Mouse (Mus musculus): ENCODE measurements around the gene Ss18l2. TPM values are rescaled to one million over a fixed set of nuclear protein-coding genes. Genes with fewer than 3 reads are reported as not detected.

Ss18l2 gene
- polyA plus RNA-seq, 2 experiments: 73.7 to 143 TPM

DNA sequence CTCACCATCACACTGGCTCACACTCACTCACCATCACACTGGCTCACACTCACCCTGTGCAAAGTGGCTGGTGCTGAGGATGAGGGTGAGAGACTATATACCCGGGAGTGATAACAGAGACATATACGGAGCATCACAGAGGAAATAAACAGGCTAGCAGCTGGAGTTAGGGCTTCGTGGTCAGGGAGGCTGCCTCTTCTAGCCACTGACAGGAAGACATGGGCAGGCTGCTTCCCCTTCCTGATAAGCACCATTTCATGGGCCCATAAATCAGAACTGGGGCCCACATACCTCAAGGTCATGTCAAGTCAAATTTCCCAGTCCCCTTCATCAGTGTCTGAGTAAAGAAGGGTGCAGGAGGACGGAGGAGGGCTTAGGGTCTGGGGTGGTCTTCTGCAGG, 33.1 kb upstream of the Ss18l2 start:
- no peak for DNase-seq (ENCODE audit: low spot score)
- no peaks in the 10 kb centered on the region for H3K27me3 ChIP-seq (ENCODE audit: control insufficient read depth, insufficient read depth, low read length)
- H3K4me1 ChIP-seq (ENCODE audit: control insufficient read depth, insufficient read depth, low read length): no peaks in the 10 kb centered on the region
- H3K27ac ChIP-seq (replicated peaks; ENCODE audit: low read depth, low read length): no peak overlapping the region
- no peak for TF ChIP-seq POLR2A (IDR thresholded peaks at IDR 0.05; ENCODE audit: borderline replicate concordance, extremely low read depth, insufficient read depth, insufficient read length)
- no peak for ATAC-seq (ENCODE audit: low FRiP score, low read depth)
- no peak overlapping the region for H3K4me2 ChIP-seq (replicated peaks; ENCODE audit: low read depth, low read length, severe bottlenecking)
- H3K9me3 ChIP-seq (ENCODE audit: control insufficient read depth, low read length): no peaks in the 10 kb centered on the region
- H3K9ac ChIP-seq (ENCODE audit: low read depth, low read length, severe bottlenecking): no peak overlapping the region
- no peak overlapping the region for H3K4me3 ChIP-seq (replicated peaks; ENCODE audit: low read length)
- H3K36me3 ChIP-seq (ENCODE audit: control insufficient read depth, insufficient read depth, low read length): no peaks in the 10 kb centered on the region
- WGBS: 64% methylated on average over 4 of the region's 4 CpGs

DNA sequence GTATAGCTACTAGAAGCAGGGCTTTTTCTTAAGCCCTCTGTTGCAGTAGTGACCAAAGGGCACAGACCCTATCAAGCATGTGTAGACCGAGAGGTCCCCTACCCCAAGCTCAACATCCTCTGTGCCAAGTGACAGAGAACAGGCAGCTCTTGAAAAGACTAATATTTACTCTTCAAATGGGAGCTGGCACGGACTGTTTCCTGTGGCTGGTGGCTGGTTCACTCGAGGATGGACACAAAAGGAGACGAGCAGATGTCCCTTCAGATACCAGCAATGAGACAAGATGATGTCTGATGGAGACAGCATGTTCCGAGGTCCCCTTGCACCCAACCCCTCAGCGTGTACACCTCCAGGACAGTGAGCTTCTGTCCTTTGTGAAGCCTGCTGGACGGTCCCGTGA, 32.7 kb upstream of the Ss18l2 start:
- TF ChIP-seq POLR2A (IDR thresholded peaks at IDR 0.05; ENCODE audit: borderline replicate concordance, extremely low read depth, insufficient read depth, insufficient read length): no peak
- Histone ChIP-seq H3K9ac (ENCODE audit: low read depth, low read length, severe bottlenecking) (no peak overlapping the region), H3K4me1 (ENCODE audit: control insufficient read depth, insufficient read depth, low read length) (no peaks in the 10 kb centered on the region), H3K36me3 (ENCODE audit: control insufficient read depth, insufficient read depth, low read length) (0 out of 2 replicates have a peak, but pooled peaks cover under 1% of the 10 kb centered on the region), H3K4me3 (replicated peaks; ENCODE audit: low read length) (no peak overlapping the region), H3K27me3 (ENCODE audit: control insufficient read depth, insufficient read depth, low read length) (no peaks in the 10 kb centered on the region), H3K4me2 (replicated peaks; ENCODE audit: low read depth, low read length, severe bottlenecking) (no peak overlapping the region), H3K9me3 (ENCODE audit: control insufficient read depth, low read length) (no peaks in the 10 kb centered on the region), H3K27ac (replicated peaks; ENCODE audit: low read depth, low read length) (no peak overlapping the region)
- ATAC-seq (ENCODE audit: low FRiP score, low read depth) (no peak), DNase-seq (ENCODE audit: low spot score) (no peak)
- WGBS: 78% methylated on average over 8 of the region's 8 CpGs

DNA sequence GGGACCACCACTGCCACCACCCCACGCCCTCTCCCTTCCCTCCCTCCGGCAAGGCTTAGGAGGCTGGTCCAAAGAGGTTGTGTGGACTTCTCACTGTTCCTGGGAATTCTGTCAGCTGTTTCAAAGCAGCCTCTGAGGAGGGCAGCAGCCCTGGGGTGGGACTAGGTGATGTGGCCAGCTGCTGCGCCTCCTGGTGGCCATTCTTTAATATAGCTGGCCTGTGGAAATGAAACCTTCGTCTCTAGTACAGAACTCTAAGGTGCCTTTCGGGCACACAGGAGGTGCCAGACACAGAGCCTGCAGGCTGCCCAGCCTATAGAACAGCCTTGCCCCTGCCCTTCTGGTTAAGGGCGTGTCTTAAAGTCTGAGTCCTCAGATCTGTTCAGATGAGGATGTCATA, 30.6 kb upstream of the Ss18l2 start:
- TF ChIP-seq POLR2A (IDR thresholded peaks at IDR 0.05; ENCODE audit: borderline replicate concordance, extremely low read depth, insufficient read depth, insufficient read length): no peak
- Histone ChIP-seq H3K36me3 (ENCODE audit: control insufficient read depth, insufficient read depth, low read length) (peaks cover 11% of the 10 kb centered on the region), H3K4me3 (replicated peaks; ENCODE audit: low read length) (no peak overlapping the region), H3K27ac (replicated peaks; ENCODE audit: low read depth, low read length) (no peak overlapping the region), H3K9me3 (ENCODE audit: control insufficient read depth, low read length) (no peaks in the 10 kb centered on the region), H3K27me3 (ENCODE audit: control insufficient read depth, insufficient read depth, low read length) (no peaks in the 10 kb centered on the region), H3K4me2 (replicated peaks; ENCODE audit: low read depth, low read length, severe bottlenecking) (no peak overlapping the region), H3K9ac (ENCODE audit: low read depth, low read length, severe bottlenecking) (no peak overlapping the region; the same call in 1 of the 2 replicates), H3K4me1 (ENCODE audit: control insufficient read depth, insufficient read depth, low read length) (no peaks in the 10 kb centered on the region)
- WGBS: 18% methylated on average over 6 of the region's 6 CpGs
- peak; percentile 74 for DNase-seq (ENCODE audit: low spot score)
- peak; percentile 74 for ATAC-seq (ENCODE audit: low FRiP score, low read depth)

DNA sequence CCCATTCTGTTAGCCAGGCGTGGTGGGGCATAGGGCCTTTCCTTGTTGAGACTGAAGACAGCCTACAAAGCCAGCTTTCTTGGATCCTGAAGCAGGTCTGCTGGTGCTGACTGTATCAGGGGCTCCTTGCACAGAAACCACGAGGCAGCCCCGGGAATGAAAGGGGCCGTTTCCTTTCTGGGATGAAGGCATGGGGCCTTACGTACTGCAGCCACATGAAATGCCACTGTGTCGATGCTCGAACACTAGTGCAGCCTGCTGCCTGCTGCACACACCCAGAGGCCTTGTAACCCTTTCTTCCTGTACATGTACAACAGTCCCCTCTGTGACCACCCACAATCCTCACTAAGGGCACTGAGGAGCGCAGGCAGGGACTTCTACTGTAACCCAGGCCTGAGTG, 28.9 kb upstream of the Ss18l2 start:
- Histone ChIP-seq H3K4me2 (replicated peaks; ENCODE audit: low read depth, low read length, severe bottlenecking) (no peak overlapping the region), H3K36me3 (ENCODE audit: control insufficient read depth, insufficient read depth, low read length) (peaks cover 26% of the 10 kb centered on the region), H3K4me3 (replicated peaks; ENCODE audit: low read length) (no peak overlapping the region), H3K27ac (replicated peaks; ENCODE audit: low read depth, low read length) (no peak overlapping the region), H3K9me3 (ENCODE audit: control insufficient read depth, low read length) (no peaks in the 10 kb centered on the region), H3K27me3 (ENCODE audit: control insufficient read depth, insufficient read depth, low read length) (no peaks in the 10 kb centered on the region), H3K4me1 (ENCODE audit: control insufficient read depth, insufficient read depth, low read length) (no peaks in the 10 kb centered on the region), H3K9ac (ENCODE audit: low read depth, low read length, severe bottlenecking) (no peak overlapping the region)
- 58% methylated on average over 8 of the region's 8 CpGs for WGBS
- ATAC-seq (ENCODE audit: low FRiP score, low read depth) (no peak), DNase-seq (ENCODE audit: low spot score) (no peak)
- no peak for TF ChIP-seq POLR2A (IDR thresholded peaks at IDR 0.05; ENCODE audit: borderline replicate concordance, extremely low read depth, insufficient read depth, insufficient read length)

DNA sequence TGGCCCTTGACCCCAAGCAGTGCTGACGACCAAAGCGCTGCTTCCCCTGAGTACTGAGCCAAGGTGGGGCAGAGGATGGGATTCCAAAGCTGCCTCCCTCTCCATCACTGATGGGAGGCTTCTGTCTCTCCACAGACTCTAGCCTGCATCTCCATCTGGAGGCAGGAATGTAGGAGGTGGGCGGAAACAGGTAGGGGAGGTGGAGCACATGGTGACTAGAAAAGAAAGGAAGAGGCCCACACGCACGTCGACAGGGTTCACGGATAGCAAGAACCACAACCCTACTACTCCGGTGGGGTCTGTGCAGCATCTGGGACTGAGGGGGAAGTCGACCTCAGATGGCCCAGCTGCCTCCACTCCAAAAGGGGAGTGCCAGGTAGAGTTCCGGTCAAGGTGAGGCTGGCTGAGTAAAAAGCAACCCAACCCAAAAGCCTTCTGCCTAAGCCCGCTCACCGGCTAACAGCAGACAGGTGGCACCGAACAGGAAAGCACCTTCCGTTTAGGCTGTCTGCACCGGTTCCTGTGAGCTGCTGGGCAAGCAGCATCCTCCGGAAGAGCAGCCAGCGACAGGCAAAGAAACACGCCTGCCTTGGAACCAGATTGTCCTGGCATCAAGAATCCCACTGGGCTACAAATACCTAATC, 28.0 kb upstream of the Ss18l2 start:
- ATAC-seq (ENCODE audit: low FRiP score, low read depth) (no peak), DNase-seq (ENCODE audit: low spot score) (no peak)
- H3K9me3 ChIP-seq (ENCODE audit: control insufficient read depth, low read length): no peaks in the 10 kb centered on the region
- no peaks in the 10 kb centered on the region for H3K4me1 ChIP-seq (ENCODE audit: control insufficient read depth, insufficient read depth, low read length)
- H3K4me3 ChIP-seq (replicated peaks; ENCODE audit: low read length): no peak overlapping the region
- H3K27me3 ChIP-seq (ENCODE audit: control insufficient read depth, insufficient read depth, low read length): no peaks in the 10 kb centered on the region
- TF ChIP-seq POLR2A (IDR thresholded peaks at IDR 0.05; ENCODE audit: borderline replicate concordance, extremely low read depth, insufficient read depth, insufficient read length): no peak
- no peak overlapping the region for H3K27ac ChIP-seq (replicated peaks; ENCODE audit: low read depth, low read length)
- H3K9ac ChIP-seq (ENCODE audit: low read depth, low read length, severe bottlenecking): no peak overlapping the region
- peaks cover 26% of the 10 kb centered on the region for H3K36me3 ChIP-seq (ENCODE audit: control insufficient read depth, insufficient read depth, low read length)
- no peak overlapping the region for H3K4me2 ChIP-seq (replicated peaks; ENCODE audit: low read depth, low read length, severe bottlenecking)
- WGBS: 70% methylated on average over 18 of the region's 18 CpGs
